Mouse (Mus musculus) stomach, embryonic 15.5 days (tissue): ENCODE measurements around the gene Acan. TPM values are rescaled to one million over a fixed set of nuclear protein-coding genes. Genes with fewer than 3 reads are reported as not detected.

ENCODE experiments used
- ATAC-seq: fragments of 200-750 bp; cut with Nextera tagmentation; 2 replicates; pipeline ENCODE4 v1.8.0; 2017; ENCODE audit warnings: low read depth, moderate number of reproducible peaks, moderate TSS enrichment; ENCODE audit not compliant: insufficient read depth, low FRiP score
- H3K27ac ChIP-seq: fragments of 300-500 bp; sonication (generic); 2 replicates; pipeline ENCODE4 v1.5.1; 2015; ENCODE audit warnings: mild to moderate bottlenecking, inconsistent platforms
- H3K27me3 ChIP-seq: fragments of 300-500 bp; sonication (generic); replicated peaks from 2 replicates; pipeline ENCODE4 v1.6.1; 2015; ENCODE audit warnings: inconsistent platforms
- H3K36me3 ChIP-seq: fragments of 300-500 bp; sonication (generic); 2 replicates; pipeline ENCODE4 v1.6.1; 2015; ENCODE audit warnings: inconsistent platforms
- H3K4me1 ChIP-seq: fragments of 300-500 bp; sonication (generic); 2 replicates; pipeline ENCODE4 v1.6.1; 2015; ENCODE audit warnings: inconsistent platforms
- H3K4me2 ChIP-seq: fragments of 300-500 bp; sonication (generic); 2 replicates; pipeline ENCODE4 v1.6.1; 2015; ENCODE audit warnings: mild to moderate bottlenecking, inconsistent platforms
- H3K4me3 ChIP-seq: fragments of 300-500 bp; sonication (generic); replicated peaks from 2 replicates; pipeline ENCODE4 v1.5.1; 2015; ENCODE audit warnings: inconsistent platforms
- H3K9ac ChIP-seq: fragments of 300-500 bp; sonication (generic); 2 replicates; pipeline ENCODE4 v1.6.1; 2015; ENCODE audit warnings: inconsistent platforms
- H3K9me3 ChIP-seq: fragments of 300-500 bp; sonication (generic); 2 replicates; pipeline ENCODE4 v1.6.1; 2016; ENCODE audit warnings: inconsistent platforms
- WGBS: fragments of 180-500 bp; shearing (Covaris S2); methylation state at CpG from one replicate; pipeline ENCODE4 v1.1.7; 2015; 5-methylcytosine and 5-hydroxymethylcytosine counted together
- polyA plus RNA-seq: library from polyadenylated mRNA; unstranded; fragments of >200 nt; fragmentation: Nextera tagmentation; extraction: Ambion mirVana; gene quantifications from 2 replicates; pipeline ENCODE4 v1.2.1, GENCODE M21; 2015

The Acan gene
- polyA plus RNA-seq, 1 experiment from 2014 or later = 0.82 TPM

DNA sequence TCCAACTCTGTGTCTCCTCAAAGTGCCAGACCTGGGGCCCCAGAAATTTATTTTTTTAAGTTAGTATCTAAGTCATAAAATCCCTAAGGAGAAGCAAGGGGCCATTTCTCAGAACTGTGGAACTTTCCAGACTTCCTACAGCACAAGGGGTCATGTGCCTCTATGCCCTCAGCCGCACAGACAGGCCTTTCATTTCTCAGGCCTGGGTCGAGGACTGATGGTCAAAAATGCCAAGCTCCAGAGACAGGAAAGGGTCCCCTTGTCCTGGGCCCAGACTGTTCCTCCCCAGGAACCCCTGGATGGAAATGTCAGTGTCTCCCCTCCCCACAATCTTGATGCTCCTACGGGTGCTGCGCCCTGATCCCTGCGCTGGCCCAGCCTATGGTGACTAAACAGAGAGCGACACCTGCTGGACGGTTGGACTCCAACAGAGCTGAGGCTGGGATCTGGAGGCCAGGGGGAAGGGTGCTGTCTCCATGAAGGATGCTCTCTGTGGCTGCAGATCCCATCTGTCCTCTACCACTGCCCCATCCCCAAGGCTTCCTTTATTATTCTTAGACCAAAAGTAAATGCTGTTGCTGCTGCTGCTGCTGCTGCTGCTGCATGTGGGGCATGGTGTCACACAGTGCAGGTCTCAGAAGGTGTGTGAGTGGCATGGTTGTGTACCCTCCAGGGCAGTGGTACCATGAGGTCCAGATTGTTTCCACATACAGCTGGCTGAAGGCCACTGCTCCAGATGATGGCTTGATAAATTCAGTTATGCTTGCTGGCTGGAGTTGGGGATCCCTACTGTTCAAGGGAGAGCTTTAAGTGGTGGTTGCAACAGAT, 27.5 kb downstream of the Acan start:
- Histone ChIP-seq H3K27me3 (no peaks in the 10 kb centered on the region), H3K9me3 (no peaks in the 10 kb centered on the region), H3K4me2 (no peak overlapping the region), H3K4me3 (no peak overlapping the region), H3K9ac (no peak overlapping the region), H3K27ac (no peak overlapping the region), H3K36me3 (no peaks in the 10 kb centered on the region), H3K4me1 (no peaks in the 10 kb centered on the region)
- WGBS = 20% methylated on average over 7 of the region's 7 CpGs
- ATAC-seq = no peak

DNA sequence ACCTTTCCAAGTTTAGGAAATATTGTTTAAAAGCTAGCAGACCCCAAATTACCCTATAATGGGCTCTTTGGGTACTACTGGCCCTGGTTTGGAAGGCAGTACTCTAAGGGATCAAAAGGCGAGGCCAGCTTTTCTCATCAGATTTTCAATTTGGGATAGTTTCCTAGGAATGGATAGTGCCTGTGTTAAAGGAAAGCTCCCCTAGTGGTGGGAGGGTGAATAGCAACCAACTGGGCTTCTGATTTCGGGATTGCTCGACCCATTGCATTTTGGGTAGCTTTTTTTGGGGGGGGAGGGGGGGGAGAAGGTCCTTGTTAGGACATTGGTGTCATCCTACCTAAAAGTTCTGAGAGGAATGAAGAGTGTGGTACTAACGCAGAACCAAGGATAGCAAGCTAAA, 35.8 kb downstream of the Acan start:
- no peaks in the 10 kb centered on the region for H3K4me1 ChIP-seq
- H3K9me3 ChIP-seq = no peaks in the 10 kb centered on the region
- H3K9ac ChIP-seq = no peak overlapping the region
- no peaks in the 10 kb centered on the region for H3K36me3 ChIP-seq
- no peaks in the 10 kb centered on the region for H3K27me3 ChIP-seq
- 71% methylated on average over 4 of the region's 4 CpGs for WGBS
- no peak overlapping the region for H3K27ac ChIP-seq
- no peak for ATAC-seq
- no peak overlapping the region for H3K4me2 ChIP-seq
- no peak overlapping the region for H3K4me3 ChIP-seq

DNA sequence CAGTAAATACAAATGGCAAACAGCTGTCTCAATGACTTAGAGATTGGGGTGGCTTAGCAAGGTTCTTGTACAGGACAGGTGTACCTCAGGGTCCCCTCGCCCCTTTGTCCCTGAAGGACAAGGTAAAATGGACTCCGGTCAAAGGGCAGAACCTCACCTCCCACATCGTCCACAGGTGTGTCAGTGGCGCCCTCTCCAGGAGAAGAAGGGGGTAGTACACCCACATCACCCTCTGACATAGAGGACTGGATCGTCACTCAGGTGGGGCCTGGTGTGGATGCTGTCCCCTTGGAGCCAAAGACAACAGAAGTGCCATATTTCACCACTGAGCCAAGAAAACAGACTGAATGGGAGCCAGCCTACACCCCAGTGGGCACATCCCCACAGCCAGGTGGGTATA, 43.2 kb downstream of the Acan start:
- Histone ChIP-seq H3K4me1 (no peaks in the 10 kb centered on the region), H3K4me3 (no peak overlapping the region), H3K27ac (no peak overlapping the region), H3K4me2 (no peak overlapping the region), H3K36me3 (no peaks in the 10 kb centered on the region), H3K27me3 (no peaks in the 10 kb centered on the region), H3K9ac (no peak overlapping the region), H3K9me3 (no peaks in the 10 kb centered on the region)
- 70% methylated on average over 5 of the region's 5 CpGs for WGBS
- no peak for ATAC-seq

DNA sequence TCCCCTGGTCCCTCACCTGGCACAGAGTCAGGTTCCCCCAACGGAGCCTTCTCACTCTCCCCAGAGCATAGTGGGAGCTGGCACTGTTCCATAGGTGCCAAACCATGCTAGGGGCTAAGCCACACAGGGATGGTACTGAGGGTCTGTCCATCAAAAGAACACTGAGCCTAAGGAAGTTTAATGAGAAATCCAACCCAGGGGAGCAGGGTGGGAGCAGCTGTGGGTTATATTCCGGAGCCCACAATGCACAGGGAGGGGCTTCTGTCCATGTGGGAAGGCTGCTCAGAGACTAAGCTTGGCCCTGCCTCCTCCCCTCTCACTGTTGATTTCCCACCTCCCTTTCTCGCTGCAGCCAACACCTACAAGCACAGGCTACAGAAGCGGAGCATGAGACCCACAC, 60.6 kb downstream of the Acan start:
- no peaks in the 10 kb centered on the region for H3K27me3 ChIP-seq
- no peaks in the 10 kb centered on the region for H3K36me3 ChIP-seq
- H3K9ac ChIP-seq = no peak overlapping the region
- no peak overlapping the region for H3K4me3 ChIP-seq
- no peaks in the 10 kb centered on the region for H3K9me3 ChIP-seq
- no peak overlapping the region for H3K4me2 ChIP-seq
- no peak overlapping the region for H3K27ac ChIP-seq
- WGBS = 54% methylated on average over 4 of the region's 4 CpGs
- ATAC-seq = no peak
- 0 out of 2 replicates have a peak, but pooled peaks cover 3% of the 10 kb centered on the region for H3K4me1 ChIP-seq

DNA sequence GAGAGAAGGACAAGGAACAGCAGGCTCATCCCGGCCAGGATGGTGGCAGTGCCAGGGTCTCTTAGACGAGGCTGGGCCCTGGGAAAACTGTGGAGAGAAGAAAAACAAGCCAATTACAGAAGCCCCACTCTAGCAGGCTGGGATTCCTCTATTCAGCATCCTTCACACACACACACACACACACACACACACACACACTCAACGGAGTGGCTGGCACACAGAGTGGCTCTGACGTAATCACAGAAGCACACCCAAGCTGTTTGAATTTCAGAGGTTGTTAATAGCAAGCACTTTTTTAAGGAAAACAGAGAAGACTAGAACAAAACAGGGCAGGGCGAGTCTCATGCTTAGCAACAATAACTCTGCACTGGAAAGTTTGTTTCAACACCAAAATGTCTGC, 70.2 kb downstream of the Acan start:
- H3K4me2 ChIP-seq = no peak overlapping the region
- no peaks in the 10 kb centered on the region for H3K9me3 ChIP-seq
- no peak overlapping the region for H3K27ac ChIP-seq
- no peaks in the 10 kb centered on the region for H3K4me1 ChIP-seq
- no peak for ATAC-seq
- 81% methylated on average over 5 of the region's 5 CpGs for WGBS
- no peak overlapping the region for H3K4me3 ChIP-seq
- no peak overlapping the region for H3K9ac ChIP-seq
- H3K36me3 ChIP-seq = no peaks in the 10 kb centered on the region
- no peaks in the 10 kb centered on the region for H3K27me3 ChIP-seq

DNA sequence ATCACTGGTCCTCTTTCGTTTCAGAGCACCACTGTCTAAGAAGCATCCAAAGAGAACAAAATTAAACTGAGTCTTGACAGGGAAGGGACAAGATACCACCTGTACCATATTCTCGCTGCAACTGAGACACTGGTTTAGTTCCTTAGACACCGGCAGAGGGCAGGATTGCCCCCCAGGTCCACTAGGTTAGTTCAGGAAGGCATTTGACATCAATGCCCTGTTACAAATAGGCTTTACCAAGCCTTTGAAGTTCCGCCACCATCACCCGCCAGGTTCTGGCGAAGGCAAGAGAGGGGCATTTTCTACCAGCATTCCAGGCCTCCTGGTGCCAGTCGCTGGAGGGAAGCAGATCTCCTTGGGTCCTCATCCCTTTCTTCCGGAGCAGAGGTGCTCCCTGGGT, 76.6 kb downstream of the Acan start:
- 0 out of 2 replicates have a peak overlapping the region, but pooled peaks have one; percentile 29 for H3K4me3 ChIP-seq
- H3K9ac ChIP-seq = no peak overlapping the region
- H3K4me1 ChIP-seq = 0 out of 2 replicates have a peak, but pooled peaks cover 14% of the 10 kb centered on the region
- no peak for ATAC-seq
- H3K36me3 ChIP-seq = peaks cover under 1% of the 10 kb centered on the region; the same call in 1 of the 2 replicates
- H3K27me3 ChIP-seq = peaks cover 5% of the 10 kb centered on the region; the same call in 1 of the 2 replicates
- H3K27ac ChIP-seq = no peak overlapping the region
- 20% methylated on average over 8 of the region's 8 CpGs for WGBS
- H3K4me2 ChIP-seq = peak overlapping the region; percentile 53
- H3K9me3 ChIP-seq = no peaks in the 10 kb centered on the region

DNA sequence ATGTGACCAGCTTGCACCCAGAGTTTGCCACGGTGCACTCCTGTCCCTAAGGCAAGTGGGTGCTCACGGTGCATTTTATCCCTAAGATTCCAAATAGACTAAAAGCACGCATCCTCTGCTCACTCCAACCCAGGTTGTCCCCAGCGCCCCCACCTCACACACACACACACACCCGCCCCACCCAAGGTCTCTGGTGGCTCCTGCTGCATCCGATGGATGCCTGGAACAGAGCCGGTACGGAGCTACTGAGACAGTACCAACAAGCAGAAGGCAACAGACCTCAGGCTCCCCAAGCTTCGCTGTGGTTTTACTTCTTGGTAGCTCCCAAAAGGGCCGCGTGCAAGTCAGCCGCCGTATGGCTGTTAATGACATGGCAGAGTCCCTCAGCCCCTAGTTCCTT, 77.1 kb downstream of the Acan start:
- H3K36me3 ChIP-seq = peaks cover 4% of the 10 kb centered on the region; the same call in 1 of the 2 replicates
- no peak for ATAC-seq
- H3K4me2 ChIP-seq = peak overlapping the region; percentile 53
- H3K9ac ChIP-seq = no peak overlapping the region
- peaks cover 5% of the 10 kb centered on the region; the same call in 1 of the 2 replicates for H3K27me3 ChIP-seq
- no peaks in the 10 kb centered on the region for H3K9me3 ChIP-seq
- peak overlapping the region; percentile 29 for H3K4me3 ChIP-seq
- no peak overlapping the region for H3K27ac ChIP-seq
- 0 out of 2 replicates have a peak, but pooled peaks cover 14% of the 10 kb centered on the region for H3K4me1 ChIP-seq
- WGBS = 13% methylated on average over 13 of the region's 13 CpGs

DNA sequence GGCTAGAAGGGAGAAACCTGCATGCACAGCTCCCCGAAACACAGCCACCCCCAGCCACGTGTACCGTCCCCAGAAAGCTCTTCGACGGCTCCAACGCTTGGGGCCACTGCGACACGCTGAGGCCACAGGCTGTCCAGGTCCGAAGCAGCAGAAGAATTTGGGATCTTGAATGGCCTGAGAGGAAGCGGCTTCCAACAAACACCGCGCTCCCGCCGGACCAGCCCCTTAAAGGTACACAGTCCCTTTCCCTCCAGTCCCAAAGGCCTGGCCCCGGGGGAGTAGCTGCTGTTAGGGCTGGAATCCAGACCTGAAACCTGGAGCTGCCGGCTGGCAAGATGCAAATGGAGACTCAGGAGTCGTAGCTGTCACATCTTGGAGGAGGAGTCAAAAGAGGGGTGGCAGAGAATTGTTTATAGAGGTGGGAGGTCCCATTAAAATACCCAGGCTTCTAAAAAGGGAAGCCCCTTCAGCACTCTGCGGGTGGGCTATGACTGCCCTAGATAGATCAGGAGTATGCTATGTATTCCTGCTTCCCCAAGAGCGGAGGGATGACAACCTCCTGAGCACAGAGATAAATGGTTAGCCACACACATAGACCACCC, 77.7 kb downstream of the Acan start, which contains the start of gene Hapln3:
Gene Hapln3 (minus strand): TSS at position 176 of the 602 bp plus-strand sequence.
- Histone ChIP-seq H3K9ac (no peak within 1 kb of the TSS), H3K9me3 (no peaks in the 10 kb centered on the region), H3K27ac (no peak within 1 kb of the TSS), H3K4me3 (peak within 1 kb of the TSS; percentile 29), H3K4me2 (peak within 1 kb of the TSS; percentile 53), H3K36me3 (peaks cover 4% of the 10 kb centered on the region; the same call in 1 of the 2 replicates), H3K27me3 (peaks cover 5% of the 10 kb centered on the region; the same call in 1 of the 2 replicates), H3K4me1 (0 out of 2 replicates have a peak, but pooled peaks cover 14% of the 10 kb centered on the region)
- 0 out of 2 replicates have a peak, but pooled peaks have one; percentile 12 for ATAC-seq
- 4% methylated on average over 19 of the region's 19 CpGs for WGBS

DNA sequence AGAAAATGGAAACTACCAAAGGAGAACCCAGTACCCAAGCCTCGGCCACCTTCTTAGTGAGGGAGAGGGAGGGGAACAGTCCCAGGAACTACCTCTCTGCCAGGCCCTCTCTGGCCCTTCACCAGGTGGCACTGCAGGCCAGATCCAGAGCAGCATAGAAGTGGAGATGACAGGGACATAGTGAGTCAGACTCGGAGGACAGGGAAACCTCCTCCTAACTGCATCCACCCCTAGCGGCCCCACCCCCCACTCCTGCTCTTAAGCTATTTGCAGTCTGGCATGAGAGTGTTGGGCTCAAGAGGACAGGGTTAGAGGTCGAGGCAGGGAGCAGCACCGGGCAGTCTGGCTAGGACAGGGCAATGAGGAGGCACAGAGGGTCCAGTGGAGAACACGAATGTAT, 80.1 kb downstream of the Acan start:
- ATAC-seq = no peak
- no peak overlapping the region for H3K4me3 ChIP-seq
- WGBS = 25% methylated on average over 6 of the region's 6 CpGs

DNA sequence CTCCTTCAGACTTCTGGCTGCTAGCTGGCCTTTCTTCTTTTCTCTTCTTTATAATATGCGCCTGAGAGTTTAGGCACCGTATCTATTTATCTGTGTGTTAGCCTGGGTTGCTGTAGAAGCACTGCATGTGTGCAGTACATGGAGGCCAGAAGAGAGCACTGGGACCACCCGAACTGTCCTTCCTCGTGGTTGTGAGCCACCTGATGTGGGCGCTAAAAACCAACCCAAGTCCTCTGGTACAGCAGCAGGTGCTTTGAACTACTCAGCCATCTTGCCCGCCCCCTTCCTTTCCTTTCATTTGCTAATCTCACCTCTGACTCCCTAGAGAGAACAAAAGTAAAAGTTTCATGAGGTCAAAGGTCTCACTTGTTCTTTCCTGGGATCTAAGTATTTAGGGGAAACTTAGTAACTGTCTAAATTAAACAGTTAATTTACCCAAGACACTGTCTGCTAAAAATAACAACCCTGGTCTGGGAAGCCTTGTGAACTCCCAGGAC, 86.1 kb downstream of the Acan start:
- WGBS = 74% methylated on average over 6 of the region's 6 CpGs
- Histone ChIP-seq H3K9me3 (no peaks in the 10 kb centered on the region), H3K27ac (no peak overlapping the region), H3K4me2 (no peak overlapping the region), H3K4me1 (0 out of 2 replicates have a peak, but pooled peaks cover 5% of the 10 kb centered on the region), H3K9ac (no peak overlapping the region), H3K36me3 (peaks cover 27% of the 10 kb centered on the region), H3K27me3 (no peaks in the 10 kb centered on the region), H3K4me3 (no peak overlapping the region)
- no peak for ATAC-seq

More for the DNA sequence above, 80.1 kb downstream of the Acan start:
- Histone ChIP-seq H3K27me3 (peaks cover 5% of the 10 kb centered on the region; the same call in 1 of the 2 replicates), H3K9ac (no peak overlapping the region), H3K27ac (no peak overlapping the region), H3K9me3 (no peaks in the 10 kb centered on the region), H3K36me3 (peaks cover 18% of the 10 kb centered on the region), H3K4me2 (no peak overlapping the region), H3K4me1 (0 out of 2 replicates have a peak, but pooled peaks cover 14% of the 10 kb centered on the region)

DNA sequence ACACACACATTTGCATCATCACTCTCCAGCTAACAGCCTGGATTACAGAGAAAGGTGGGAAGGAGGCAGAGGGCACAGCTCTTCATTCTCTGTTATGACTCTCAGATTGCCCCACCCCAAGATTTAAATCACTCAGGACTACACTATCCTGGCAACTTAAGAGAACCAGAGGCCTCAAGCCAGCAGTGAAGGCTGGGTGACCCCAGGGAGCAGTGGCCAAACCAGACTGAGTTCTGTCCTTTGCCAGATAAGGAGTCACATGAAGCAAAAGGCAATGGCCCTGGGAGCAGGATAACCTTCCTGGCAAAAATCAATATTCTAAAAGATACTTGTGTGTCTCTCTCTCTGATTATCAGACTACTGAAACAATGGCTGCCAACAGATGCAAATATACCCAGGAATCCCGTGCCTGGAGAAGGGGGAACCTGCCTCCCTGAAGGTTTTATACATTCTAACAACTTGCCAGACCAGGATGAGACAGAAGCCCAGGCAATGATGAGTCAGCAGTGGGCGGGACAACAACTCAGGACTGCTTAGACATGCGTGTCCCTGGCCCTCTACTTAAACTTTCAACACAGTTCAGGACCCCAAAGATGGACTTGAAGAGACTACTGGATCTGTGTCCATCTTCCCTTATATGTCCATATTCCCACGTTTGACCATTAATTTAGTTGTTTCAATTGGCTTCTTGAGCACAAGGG, 86.8 kb downstream of the Acan start:
- H3K4me1 ChIP-seq = 0 out of 2 replicates have a peak, but pooled peaks cover 5% of the 10 kb centered on the region
- no peak overlapping the region for H3K4me2 ChIP-seq
- no peak for ATAC-seq
- no peak overlapping the region for H3K9ac ChIP-seq
- H3K9me3 ChIP-seq = no peaks in the 10 kb centered on the region
- no peak overlapping the region for H3K4me3 ChIP-seq
- H3K27me3 ChIP-seq = no peaks in the 10 kb centered on the region
- WGBS = 47% methylated on average over 4 of the region's 4 CpGs
- H3K36me3 ChIP-seq = peaks cover 25% of the 10 kb centered on the region
- H3K27ac ChIP-seq = no peak overlapping the region
